Mouse (Mus musculus) c-Kit-negative CD71-positive TER-119-positive erythroid progenitor cells, embryonic 14.5 days (primary cell): ENCODE results near the gene Stat5a.
A peak's percentile ranks its signal among the peaks of the same experiment; 100 is the strongest.

Experiments used
- DNase-seq: peaks from one replicate; pipeline ENCODE4 v3.0.0-alpha.2; 2013; ENCODE audit warnings: low read depth, low spot score

The Stat5a gene

GRCm38 (mm10) chr11:100860198-100861048, 1.3 kb downstream of the Stat5a start:
- DNase-seq, result no peak

GRCm38 (mm10) chr11:100861335-100861734, 2.2 kb downstream of the Stat5a start:
- DNase-seq, result no peak

GRCm38 (mm10) chr11:100861836-100862235, 2.7 kb downstream of the Stat5a start:
- DNase-seq, result no peak

- DNase-seq, result no peak
Measured at GRCm38 (mm10) chr11:100863141-100863540, 4.0 kb downstream of the Stat5a start.

GRCm38 (mm10) chr11:100865618-100866017, 6.5 kb downstream of the Stat5a start:
- no peak for DNase-seq

GRCm38 (mm10) chr11:100870256-100870967, 11.3 kb downstream of the Stat5a start:
- DNase-seq, result no peak

GRCm38 (mm10) chr11:100870968-100871350, 11.8 kb downstream of the Stat5a start:
- DNase-seq, result no peak

- DNase-seq, result no peak
Measured at GRCm38 (mm10) chr11:100875761-100876160, 16.6 kb downstream of the Stat5a start.

- DNase-seq, result no peak
Measured at GRCm38 (mm10) chr11:100879321-100880078, 20.3 kb downstream of the Stat5a start.

GRCm38 (mm10) chr11:100883640-100884039, 24.5 kb downstream of the Stat5a start:
- DNase-seq, result no peak

- no peak for DNase-seq
Measured at GRCm38 (mm10) chr11:100885472-100885871, 26.3 kb downstream of the Stat5a start.

GRCm38 (mm10) chr11:100886188-100886740, 27.1 kb downstream of the Stat5a start:
- no peak for DNase-seq

- no peak for DNase-seq
Measured at GRCm38 (mm10) chr11:100887236-100887635, 28.1 kb downstream of the Stat5a start.

GRCm38 (mm10) chr11:100887764-100888163, 28.6 kb downstream of the Stat5a start:
- no peak for DNase-seq

GRCm38 (mm10) chr11:100888348-100888820, 29.2 kb downstream of the Stat5a start:
- DNase-seq, result no peak

- no peak for DNase-seq
Measured at GRCm38 (mm10) chr11:100890481-100890880, 31.3 kb downstream of the Stat5a start.

GRCm38 (mm10) chr11:100891256-100892123, 32.3 kb downstream of the Stat5a start:
- DNase-seq, result peak; percentile 60

GRCm38 (mm10) chr11:100892435-100892834, 33.3 kb downstream of the Stat5a start:
- DNase-seq, result no peak

GRCm38 (mm10) chr11:100893482-100893881, 34.3 kb downstream of the Stat5a start:
- peak; percentile 75 for DNase-seq

GRCm38 (mm10) chr11:100894146-100894918, 35.2 kb downstream of the Stat5a start:
- DNase-seq, result no peak
